Mouse (Mus musculus) CD8-positive naive resting alpha-beta T cell, adult 2 months (primary cell): ENCODE data around the gene Olfr351.

Source experiments
- DNase-seq, 2 experiments: peaks; one replicate each; pipeline ENCODE4 v3.0.0; 2022; ENCODE audit warnings: low read depth in 2 of 2, low spot score in 2 of 2

Gene Olfr351

GRCm38 (mm10) chr2:36862560-36862959, at the start of gene Olfr351:
TSS of gene Olfr351 (minus strand) at chr2:36862660.
- no peak for DNase-seq

DNA sequence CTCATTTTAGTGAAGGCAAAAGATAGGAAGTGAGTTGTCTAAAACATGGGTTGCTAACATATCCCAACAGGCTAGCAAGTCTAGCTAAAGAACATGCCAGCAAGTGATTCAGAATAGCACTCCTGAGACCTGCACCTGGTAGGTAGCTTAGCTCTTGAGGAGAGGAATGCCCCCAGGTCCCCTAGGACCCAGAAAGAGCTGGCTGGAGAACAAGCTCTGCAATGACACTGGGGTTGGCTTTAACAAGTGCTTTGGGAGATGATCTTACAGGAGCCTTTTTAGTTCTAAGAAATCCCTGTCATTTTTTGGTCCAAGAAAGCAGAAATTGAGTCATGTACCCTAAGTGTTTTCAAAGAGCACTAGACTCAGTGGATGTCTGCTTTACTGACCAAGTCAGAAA, 42.9 kb upstream of the Olfr351 start, which contains the start of gene Olfr354:
Olfr354 (plus strand) TSS at position 301 of the 400 bp plus-strand sequence.
- DNase-seq = no peak

- DNase-seq = no peak
Measured at GRCm38 (mm10) chr2:36897114-36897513, 34.7 kb upstream of the Olfr351 start.

GRCm38 (mm10) chr2:36892836-36893235, 30.4 kb upstream of the Olfr351 start, which contains the start of gene Olfr353:
TSS of gene Olfr353 (minus strand) at chr2:36892936.
- no peak for DNase-seq

DNA sequence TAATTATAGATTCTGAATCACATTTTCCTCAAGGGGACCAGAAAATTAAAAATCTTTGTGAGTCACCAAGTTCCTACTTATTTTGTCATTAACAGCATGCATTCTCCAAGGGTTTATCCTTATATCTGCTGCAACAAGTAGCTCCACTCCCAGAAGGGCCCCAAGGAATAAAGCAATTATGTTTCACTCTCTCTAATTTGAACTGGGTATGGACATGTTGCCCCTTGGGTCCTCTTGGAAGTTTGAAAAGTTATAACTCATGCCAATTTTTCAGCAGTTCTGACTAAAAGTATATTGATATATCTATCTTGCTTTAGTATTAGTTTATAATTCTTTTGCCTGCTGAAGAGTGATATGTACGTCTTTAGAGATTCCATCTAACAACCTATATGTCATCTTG, 5.7 kb upstream of the Olfr351 start, which contains the start of gene Olfr352:
Olfr352 (plus strand) TSS at position 301 of the 400 bp plus-strand sequence.
- no peak for DNase-seq

GRCm38 (mm10) chr2:36846010-36846409, 16.4 kb downstream of the Olfr351 start, which contains the start of gene Olfr350:
TSS of gene Olfr350 (plus strand) at chr2:36846310.
- DNase-seq = no peak

GRCm38 (mm10) chr2:36816932-36817331, 45.5 kb downstream of the Olfr351 start, which contains the start of gene Olfr3:
TSS of gene Olfr3 (minus strand) at chr2:36817032.
- no peak for DNase-seq
